Mouse (Mus musculus): ENCODE measurements at regions not wholly inside any gene's neighbourhood (a gene's known extent, or its start where the extent isn't known, plus 50 kb on each side); places are given as distances from the start of the nearest gene placed in this dataset.

DNA sequence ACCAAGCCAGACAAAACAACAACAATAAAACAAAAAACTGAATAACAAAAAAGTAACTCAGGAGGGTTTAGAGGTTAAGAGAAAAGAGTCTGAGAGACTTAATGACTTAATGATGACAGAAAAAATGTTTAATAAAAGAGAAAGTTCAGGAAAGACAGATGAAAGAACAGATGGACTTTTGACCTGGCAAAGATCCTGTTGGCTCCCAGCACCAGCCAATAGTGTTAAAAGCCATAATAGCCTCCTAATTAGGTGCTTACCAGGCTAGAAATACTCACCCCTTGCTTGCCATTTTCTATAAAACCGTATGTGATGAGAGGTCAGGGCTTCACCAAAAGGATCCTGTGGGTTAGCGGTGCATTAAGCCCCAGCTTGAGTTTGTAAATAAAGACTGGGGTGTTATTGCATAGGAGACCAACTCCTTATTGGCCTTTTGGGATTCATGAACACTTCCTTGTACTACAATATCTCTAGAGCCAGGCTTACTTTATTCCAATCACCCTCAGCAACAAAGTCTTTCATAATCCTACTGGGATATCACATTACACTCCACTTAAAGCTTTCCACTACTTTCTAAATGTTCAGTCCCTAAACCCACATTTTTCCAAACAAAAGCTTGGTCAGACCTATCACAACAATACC is 282.1 kb upstream of the Rasa1 start:
- DNase-seq: no peak

DNA sequence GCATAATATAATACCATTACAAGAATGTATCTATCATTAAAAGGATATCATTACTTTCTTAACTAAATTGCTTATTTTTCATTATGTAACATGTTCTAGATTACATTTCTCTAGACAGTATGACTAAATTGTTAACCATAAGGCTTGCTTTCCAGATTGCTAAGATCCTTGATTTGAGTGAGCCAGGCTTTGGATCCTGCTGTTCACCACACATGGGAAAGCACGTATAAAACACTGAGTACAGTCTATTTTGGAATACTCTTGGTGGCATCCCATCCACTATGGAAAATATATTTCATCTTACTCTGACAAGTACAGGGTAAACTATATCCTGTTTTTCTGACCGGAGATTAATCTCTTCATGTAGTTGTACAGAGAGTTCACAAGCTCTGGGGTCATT is 268.9 kb upstream of the Rasa1 start:
- no peak for DNase-seq

DNA sequence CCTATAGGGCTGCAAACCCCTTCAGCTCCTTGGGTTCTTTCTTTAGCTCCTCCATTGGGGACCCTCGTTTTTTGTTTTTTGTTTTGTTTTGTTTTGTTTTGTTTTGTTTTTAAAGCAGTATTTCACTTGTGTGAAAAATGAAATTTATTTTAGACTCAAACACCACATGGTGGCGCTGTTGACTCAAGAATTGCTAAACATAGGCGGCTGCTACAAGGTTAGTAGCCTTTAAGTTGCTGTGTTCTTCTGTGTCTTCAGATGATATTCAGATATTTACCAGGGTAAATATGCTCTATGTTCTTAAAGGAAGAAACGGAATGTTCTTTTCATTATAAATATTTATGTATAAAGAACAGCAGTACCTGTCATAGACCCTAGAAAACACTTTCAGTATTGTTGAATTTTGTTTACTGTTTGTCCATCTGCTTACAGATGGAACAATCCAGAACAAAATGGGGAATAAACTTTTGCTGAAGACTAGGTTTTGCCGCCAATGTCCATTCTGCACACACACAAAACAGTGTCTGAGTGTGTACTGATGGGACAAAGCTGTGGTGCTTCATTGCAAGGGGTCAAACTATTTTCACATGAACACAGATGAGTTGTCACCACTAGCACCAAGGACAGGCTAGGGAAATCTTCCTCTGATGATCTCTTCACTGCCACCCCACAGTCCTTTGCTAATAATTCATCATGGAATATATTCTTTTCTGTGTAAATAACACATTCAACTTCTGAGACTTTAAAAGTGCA is 267.3 kb upstream of the Rasa1 start:
- peak; percentile 2 for DNase-seq

DNA sequence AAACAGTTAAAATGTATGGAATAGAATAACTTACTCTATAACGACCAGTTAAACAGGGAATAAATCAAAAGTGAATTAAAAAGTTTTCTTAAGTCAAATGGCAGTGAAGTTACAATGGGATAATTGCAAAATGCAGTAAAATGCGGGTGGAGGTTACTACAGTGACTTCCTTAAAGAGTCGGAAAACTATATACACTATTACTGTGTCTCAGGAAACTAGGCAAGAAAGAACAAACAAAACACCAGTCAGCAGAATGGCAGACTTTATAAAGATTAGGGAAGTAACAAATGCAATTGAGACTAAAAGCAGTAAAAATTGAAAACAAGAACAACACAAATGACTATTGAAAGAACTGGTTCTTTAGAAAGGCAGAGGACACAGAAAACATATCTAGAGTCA is 264.1 kb upstream of the Rasa1 start:
- DNase-seq: no peak

DNA sequence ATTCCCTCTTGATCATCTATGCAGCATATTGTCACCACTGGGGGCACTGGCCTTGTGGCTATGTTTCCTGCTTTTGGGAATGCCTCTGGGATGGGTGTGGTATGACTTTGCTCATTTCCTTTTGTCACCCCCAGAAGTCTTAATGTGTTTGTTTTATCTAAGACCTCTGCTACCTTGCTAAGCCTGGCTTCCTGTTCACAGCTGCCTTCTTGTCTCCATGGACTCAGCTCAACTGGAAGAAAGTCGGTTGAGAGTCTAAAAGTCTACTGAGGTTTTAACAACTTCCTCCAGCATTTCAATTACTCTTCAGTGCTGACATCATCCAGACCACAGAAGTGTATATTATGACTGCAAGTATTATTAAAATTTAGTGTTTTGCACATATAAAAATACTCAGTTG is 220.7 kb upstream of the Rasa1 start:
- no peak for DNase-seq

DNA sequence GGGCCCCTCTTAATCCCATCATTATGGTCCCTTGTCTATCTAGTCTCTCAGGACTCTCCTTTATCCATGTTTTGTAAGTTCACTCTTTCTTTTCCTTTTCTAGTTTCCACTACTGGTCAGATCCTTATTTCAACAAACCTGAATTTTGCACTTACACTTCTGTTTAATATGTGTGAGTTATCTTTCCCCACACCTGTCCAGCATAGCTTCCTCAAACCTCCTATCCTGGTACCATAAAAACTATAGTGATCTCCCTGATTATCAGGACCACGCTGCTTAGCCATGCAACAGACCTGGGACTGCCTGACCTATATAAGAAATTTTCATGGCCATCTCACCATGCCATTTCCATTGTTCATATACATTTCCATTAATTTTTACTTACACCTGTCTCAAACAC is 219.6 kb upstream of the Rasa1 start:
- DNase-seq: no peak

DNA sequence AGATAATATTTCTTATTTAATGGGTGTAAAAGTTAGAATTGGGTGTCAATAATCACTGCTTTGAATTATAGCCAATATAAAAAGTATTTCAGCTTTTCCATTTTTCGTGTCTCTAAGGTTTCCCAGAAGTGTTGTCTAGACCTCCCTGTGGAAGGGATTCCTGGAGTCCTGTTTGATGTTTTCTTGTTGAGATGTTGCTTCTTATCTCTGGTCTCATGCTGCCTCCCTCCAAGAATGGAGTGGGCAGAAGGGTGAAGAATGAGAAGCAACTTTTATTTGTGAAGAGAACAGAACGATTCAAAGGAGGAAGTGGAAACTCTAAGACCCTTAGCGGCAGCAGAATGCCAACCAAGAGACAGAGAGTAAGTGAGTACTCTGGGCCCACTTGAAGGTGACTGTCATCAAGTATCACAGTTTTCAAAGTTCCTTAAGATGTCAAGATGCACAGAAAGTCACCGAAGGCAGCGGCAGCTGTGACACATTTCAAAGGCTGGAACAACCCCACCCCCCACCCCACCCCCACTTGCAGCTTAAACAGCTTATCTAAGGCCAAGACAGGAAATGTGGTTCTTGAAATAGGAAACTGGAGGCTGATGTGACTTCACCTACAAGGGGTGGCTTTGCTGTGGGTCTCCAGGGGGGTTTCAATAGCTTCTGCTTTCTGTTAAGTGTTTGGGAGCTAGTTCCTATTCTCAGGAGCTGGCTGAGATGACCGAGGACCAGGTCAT is 218.6 kb upstream of the Rasa1 start:
- DNase-seq: no peak

DNA sequence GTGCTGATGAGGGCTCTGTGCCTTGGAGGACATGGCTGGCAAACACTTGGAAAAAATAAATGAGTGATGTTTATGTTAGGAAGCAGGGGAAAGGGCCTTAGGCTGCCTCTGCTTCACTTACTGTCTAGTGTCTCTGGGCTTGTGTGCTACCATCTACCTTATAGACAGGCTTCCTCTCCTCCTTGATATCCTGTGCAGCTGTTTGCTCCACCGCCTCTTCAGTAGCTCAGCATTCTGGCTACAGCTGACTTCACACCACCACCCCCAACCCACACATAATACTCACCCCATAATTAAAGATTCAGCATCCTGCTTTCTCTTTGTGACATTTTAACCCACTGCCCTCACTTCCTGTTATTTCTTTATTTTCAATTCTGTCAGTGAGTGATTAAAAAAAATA is 217.9 kb upstream of the Rasa1 start:
- no peak for DNase-seq

DNA sequence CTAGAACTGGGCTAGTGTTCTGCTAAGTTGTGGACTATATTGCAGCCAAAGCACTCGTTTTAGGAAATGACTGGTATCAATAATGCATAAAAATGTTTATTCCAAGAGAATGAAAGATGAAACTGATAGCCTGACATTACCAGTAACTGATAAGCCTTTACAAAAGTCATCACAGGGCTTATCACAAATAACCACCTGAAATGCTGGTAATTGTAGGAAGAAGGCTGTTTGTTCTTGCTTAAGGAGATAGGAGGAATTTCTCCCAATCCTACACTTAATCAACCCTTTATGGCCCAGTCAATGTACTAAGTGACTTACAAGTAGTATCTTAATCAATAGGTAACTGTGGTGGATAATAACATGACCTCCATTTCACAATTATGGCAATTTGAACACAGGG is 217.1 kb upstream of the Rasa1 start:
- no peak for DNase-seq

DNA sequence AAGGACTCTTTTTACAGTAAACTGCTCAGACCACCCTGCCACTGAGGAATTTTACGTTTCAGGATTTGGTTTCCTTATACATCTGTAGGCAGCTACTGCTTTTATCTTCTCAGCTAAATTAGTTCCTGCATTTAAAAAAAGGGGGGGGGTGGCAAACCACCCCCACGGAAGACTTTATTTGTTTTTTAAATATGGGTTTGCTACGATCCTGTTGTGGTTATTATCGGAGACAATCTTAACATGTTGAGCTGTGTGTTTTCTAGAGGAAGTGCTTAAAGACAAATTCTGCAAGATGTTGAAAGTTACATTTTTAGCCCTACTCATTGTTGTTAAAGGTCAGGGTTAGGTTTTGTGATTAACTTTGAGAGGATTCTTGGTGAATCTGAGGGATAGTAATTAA is 216.1 kb upstream of the Rasa1 start:
- DNase-seq: no peak

DNA sequence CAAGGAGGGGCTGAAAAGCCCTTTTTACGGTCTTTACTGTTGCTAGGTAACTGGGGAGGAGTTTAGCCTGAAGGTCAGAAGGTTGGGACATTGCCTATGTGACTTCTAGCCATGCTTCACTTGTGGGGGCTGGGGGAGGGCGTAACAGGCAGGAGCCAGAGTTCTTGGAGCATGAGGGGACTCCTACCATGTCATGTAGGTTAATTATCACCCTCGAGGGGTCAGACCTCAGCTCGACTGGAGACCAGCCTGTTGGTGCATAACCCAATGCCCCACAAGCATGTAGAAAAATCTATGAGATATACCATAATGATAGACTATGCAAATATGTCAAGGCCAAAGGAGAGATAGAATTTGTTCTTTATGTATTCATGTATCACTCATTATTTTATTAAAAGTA is 215.1 kb upstream of the Rasa1 start:
- no peak for DNase-seq

DNA sequence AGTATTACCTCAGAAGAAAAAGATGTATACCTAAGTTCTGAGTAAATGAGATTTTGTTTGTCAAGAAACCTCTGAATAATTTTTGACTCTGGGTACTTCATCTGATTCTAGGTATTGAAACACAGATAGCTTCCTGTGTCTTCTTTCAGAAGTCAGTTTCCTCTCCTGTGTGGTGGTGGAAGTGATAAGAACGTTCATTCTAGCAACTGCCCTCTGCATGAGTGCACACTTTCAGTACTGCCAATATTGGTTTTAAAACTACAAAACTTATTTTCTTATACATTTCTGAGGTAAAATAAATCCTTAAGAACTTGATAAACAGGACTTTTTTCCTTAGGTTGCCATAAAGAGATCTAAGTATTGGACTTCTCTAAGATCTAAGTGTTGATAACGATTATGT is 209.8 kb upstream of the Rasa1 start:
- no peak for DNase-seq

DNA sequence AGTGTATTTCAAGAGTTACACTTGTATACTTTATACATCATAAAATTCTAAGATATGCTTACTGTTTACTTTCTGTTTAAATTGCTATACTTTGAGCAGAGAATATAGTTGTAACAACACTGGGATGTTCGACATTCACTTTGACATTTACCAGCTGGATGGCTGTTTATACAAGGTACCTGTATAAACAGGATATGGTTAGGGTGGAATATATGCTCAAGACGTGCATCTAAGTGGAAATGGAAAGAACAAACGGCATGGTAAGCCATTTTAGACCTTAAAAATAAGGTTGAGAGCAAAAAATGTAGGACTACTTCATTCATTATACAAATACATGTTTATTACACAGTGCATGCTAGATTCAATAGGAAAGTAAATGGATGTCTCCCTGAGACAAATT is 195.9 kb upstream of the Rasa1 start:
- DNase-seq: no peak

DNA sequence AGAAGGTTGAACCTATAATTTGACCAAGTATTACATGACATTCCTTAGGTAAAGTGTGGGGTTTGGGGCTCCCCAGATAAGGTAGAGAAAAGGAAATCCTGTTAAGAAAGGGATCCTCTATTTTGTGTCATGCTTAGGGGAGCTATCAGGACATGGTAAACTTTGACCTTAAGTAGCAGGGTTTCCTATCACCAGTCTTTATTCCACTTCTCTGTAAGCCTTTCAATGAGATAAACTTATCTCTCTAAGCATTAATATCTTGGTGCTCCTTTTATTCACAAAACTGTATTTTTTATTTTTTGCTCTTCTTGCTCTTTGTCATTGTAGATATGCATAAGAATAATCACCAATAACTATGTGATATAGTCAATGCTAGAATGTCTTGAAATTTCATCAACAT is 194.4 kb upstream of the Rasa1 start:
- DNase-seq: no peak

DNA sequence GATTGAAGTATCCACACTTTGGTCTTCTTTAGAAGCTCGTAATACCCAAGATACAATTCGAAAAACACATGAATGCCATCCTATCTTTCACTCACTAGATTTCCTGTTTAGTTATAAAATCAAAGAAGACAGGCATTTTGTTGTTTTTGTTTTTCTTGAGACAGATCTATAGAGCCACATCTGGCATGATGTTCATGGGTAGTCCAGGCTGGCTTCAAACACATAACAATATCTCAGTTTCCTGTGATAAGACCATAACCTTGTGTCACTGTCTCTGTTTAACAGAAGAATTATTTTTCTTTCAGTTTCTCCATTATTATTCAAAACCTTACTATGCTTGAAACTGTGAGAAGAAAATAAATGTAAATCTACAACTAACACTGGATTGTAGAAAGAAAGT is 190.5 kb upstream of the Rasa1 start:
- no peak for DNase-seq

DNA sequence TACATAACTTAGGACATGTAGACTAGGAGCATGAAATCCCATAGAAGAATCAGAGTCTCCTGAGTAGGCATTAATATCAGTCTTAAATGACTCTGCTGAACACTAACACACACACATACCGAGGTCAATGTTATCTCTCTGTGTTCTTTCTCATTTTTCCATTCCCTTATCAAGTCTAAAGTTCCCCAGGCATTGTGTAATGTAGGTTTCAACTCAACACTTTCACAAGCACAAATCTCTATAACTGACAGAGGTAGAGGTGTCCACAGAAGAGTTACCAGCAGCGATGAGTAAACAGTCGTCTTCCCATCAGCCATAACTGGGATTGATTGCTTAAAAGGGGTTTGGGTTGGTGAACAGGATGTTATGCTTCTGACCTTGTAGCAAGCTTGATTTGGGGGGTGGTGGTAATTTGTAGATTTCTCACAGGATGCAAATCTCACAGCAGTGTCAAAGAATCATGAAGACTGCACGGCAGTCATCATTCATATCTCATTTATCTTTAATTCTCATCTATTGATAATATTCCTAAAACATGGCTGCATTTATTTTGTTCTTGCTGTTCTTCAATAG is 187.4 kb upstream of the Rasa1 start:
- no peak for DNase-seq

DNA sequence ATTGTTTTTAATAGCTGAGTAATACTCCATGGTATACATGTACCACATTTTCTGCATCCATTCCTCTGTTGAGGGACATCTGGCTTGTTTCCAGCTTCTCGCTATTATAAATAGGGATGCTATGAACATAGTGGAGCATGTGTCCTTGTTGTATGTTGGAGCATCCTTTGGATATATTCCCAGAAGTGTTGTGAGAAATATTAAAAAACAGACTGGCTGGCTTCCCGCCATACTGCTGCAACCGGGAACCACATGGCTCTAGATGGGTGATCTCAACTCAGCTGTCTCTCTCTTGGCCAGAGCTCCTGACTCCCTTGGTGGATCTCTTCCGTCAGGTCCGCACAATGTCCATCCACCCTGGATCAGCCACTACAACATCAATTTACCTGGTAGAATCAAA is 182.4 kb upstream of the Rasa1 start:
- no peak for DNase-seq

DNA sequence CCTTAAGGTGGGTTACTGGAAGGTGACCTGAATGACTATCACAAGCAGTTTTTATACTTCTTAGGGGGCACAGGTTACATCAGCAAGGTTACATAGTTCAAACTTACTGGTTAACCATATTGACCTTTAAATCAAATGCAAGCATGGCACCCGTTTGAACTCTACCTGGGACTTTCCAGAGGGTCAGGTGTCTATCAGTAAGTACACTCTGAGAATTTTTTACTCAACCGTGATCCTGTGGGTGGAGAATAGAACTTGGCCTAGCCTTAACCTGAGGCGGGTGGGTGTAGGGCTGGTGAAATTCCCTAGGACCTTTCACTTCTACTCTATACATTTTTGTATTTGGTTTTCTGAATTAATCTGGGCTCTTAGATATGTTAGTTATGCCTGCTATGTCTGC is 170.5 kb upstream of the Rasa1 start:
- DNase-seq: no peak

DNA sequence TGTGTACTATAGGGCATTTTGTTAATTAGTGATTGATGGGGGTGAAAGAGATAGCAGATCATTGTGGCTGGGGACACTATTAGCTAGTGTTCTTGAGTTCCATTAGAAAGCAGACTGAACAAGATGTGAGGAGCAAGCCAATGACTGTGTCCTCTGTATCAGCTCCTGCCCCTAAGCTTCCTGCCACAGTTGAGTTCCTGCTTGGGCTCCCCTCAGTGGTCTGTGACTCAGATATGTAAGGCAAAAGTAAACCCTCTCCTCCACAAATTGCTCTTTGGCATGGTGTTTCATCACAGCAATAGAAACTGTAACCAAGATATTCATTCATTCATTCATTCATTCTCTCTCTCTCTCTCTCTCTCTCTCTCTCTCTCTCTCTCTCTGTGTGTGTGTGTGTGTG is 169.7 kb upstream of the Rasa1 start:
- no peak for DNase-seq

DNA sequence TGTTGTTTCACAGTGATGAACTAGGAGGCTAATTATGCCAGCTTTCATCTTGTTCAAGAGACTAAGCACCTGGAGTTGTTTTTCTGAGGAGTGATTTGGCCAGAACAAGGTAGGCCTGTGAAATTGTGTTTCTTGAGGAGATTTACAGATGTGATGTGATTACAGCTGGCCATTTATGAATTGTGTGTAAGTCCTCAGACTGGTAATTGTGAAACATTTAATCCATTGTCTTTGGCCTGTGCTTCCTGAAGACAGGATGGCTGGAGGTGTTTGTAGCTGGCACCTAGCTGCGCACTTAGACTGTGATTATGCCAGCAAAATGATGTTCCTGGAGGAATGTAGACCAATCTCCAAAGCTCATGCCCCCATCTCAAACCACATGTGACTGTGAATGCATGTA is 150.7 kb upstream of the Rasa1 start:
- no peak for DNase-seq

DNA sequence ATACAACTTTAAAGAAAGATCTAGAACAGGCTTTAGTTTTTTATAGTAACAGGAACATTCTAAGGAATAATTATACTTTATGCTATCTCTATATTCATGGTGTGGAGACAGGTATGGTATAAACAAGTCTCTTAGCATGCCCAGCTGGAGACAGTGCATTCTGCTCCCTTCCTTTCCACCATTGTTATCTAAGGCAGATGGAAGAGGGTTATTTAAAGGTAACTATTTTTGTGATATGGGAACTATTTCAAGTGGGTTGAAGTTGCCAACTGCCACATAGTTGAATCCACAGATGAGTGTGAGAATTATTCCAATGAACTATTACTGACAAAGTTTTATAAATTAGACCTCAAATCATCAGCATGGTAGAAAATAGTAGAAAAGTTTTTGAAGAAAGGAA is 148.9 kb upstream of the Rasa1 start:
- no peak for DNase-seq

DNA sequence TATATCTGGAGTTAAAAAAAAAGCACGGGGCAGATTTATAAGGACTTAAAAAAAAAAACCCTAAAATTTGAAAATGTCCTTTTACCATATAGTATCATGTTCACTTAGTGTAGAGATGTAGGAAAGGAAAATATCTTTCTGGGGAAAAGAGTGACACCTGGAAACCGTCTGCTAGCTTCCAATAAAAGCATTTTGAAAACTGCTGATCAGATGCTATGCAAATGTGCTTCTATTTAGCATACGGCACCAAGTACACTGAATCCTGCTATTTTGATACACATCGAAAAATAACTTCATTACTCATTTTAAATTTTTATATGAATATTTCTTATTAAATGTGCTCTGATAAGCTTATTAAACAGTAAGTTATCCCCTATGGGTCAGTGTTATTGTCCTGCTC is 148.1 kb upstream of the Rasa1 start:
- DNase-seq: no peak

DNA sequence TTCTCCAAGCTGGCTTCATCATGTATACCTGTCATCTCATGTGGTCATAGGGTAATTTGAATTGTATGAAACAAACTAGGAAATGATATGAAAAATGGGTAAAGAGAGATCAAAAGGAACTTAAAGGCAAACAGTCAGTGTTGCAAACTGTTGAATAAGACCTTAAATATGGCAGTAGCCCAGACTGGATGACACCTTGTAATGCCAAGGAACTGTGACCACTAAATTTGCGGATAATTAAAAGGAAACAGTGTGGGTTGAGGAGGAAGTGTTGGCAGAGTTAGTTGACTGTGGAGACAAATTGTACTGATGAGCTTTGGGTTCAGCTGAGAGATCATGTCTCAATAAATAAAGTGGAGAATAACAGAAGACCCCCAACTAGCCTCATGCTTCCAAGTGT is 147.3 kb upstream of the Rasa1 start:
- DNase-seq: no peak

DNA sequence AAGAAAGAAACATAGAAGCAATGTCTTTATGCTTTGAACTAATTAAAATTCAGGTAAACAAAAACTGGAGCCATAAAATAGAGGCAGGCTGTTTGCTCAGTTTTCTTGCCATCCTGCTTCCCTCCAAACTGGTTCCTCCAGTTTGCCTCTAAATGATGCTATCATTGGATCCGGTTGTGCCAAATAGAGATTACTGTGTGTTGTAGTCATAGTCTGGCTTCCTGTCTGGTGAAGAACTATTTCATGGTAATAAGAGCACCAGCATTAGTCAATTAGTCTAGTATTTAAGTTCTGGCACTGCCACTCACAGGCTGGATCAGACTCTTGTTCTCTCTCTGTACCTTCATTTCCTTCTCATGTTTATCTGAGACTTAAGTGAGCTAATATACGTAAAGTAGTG is 141.9 kb upstream of the Rasa1 start:
- no peak for DNase-seq

All from cerebellum, adult 11 months (tissue).